Mouse (Mus musculus): Measurements from ENCODE around the gene Chp1. TPM values are rescaled to one million over a fixed set of nuclear protein-coding genes. Genes with fewer than 3 reads are reported as not detected.
A peak's percentile ranks its signal among the peaks of the same experiment; 100 is the strongest.

Gene Chp1
- polyA plus RNA-seq, 1 experiment from 2014 or later: 129 TPM

GRCm38 (mm10) chr2:119558039-119558438 lies 10.5 kb downstream of the Chp1 start:
- no peak overlapping the region for H3K4me2 ChIP-seq (replicated peaks; ENCODE audit: low read depth, low read length)
- H3K9me3 ChIP-seq (ENCODE audit: low read length): no peaks in the 10 kb centered on the region
- H3K36me3 ChIP-seq (ENCODE audit: insufficient read depth, low read length): no peaks in the 10 kb centered on the region
- ATAC-seq (no peak), DNase-seq (ENCODE audit: low spot score) (no peak)
- no peaks in the 10 kb centered on the region for H3K27me3 ChIP-seq (replicated peaks; ENCODE audit: insufficient read depth, low read length)
- H3K4me3 ChIP-seq (ENCODE audit: low read depth, low read length): no peak overlapping the region
- TF ChIP-seq EP300 (IDR thresholded peaks at IDR 0.05): no peak
- no peak for TF ChIP-seq CTCF (IDR thresholded peaks at IDR 0.05)
- 83% methylated on average over 3 of the region's 3 CpGs for WGBS
- H3K4me1 ChIP-seq (ENCODE audit: insufficient read depth, low read depth, low read length): peaks cover 6% of the 10 kb centered on the region; the same call in 1 of the 2 replicates
- H3K27ac ChIP-seq (ENCODE audit: low read length): no peak overlapping the region
- no peak overlapping the region for H3K9ac ChIP-seq (replicated peaks; ENCODE audit: low read depth)

- Histone ChIP-seq H3K4me2 (replicated peaks; ENCODE audit: low read depth, low read length) (no peak overlapping the region), H3K9ac (replicated peaks; ENCODE audit: low read depth) (no peak overlapping the region), H3K27me3 (replicated peaks; ENCODE audit: insufficient read depth, low read length) (no peaks in the 10 kb centered on the region), H3K27ac (ENCODE audit: low read length) (peak overlapping the region; percentile 20; the same call in 1 of the 2 replicates), H3K4me3 (ENCODE audit: low read depth, low read length) (no peak overlapping the region), H3K9me3 (ENCODE audit: low read length) (no peaks in the 10 kb centered on the region), H3K36me3 (ENCODE audit: insufficient read depth, low read length) (no peaks in the 10 kb centered on the region), H3K4me1 (ENCODE audit: insufficient read depth, low read depth, low read length) (peaks cover 6% of the 10 kb centered on the region; the same call in 1 of the 2 replicates)
- DNase-seq (ENCODE audit: low spot score): no peak
- 37% methylated on average over 7 of the region's 7 CpGs for WGBS
- TF ChIP-seq CTCF (IDR thresholded peaks at IDR 0.05) (no peak), EP300 (IDR thresholded peaks at IDR 0.05) (no peak)
- ATAC-seq: no peak
These were observed 11.3 kb downstream of the Chp1 start for GRCm38 (mm10) chr2:119558737-119559340.

GRCm38 (mm10) chr2:119561794-119562193 lies 14.3 kb downstream of the Chp1 start:
- peaks cover 7% of the 10 kb centered on the region for H3K36me3 ChIP-seq (ENCODE audit: insufficient read depth, low read length)
- no peaks in the 10 kb centered on the region for H3K27me3 ChIP-seq (replicated peaks; ENCODE audit: insufficient read depth, low read length)
- H3K9ac ChIP-seq (replicated peaks; ENCODE audit: low read depth): no peak overlapping the region
- no peaks in the 10 kb centered on the region for H3K9me3 ChIP-seq (ENCODE audit: low read length)
- ATAC-seq: no peak
- no peak overlapping the region for H3K27ac ChIP-seq (ENCODE audit: low read length)
- WGBS: 64% methylated on average over 3 of the region's 3 CpGs
- TF ChIP-seq EP300 (IDR thresholded peaks at IDR 0.05) (no peak), CTCF (IDR thresholded peaks at IDR 0.05) (no peak)
- H3K4me3 ChIP-seq (ENCODE audit: low read depth, low read length): no peak overlapping the region
- no peak for DNase-seq (ENCODE audit: low spot score)
- H3K4me2 ChIP-seq (replicated peaks; ENCODE audit: low read depth, low read length): no peak overlapping the region
- H3K4me1 ChIP-seq (ENCODE audit: insufficient read depth, low read depth, low read length): peaks cover 6% of the 10 kb centered on the region; the same call in 1 of the 2 replicates

GRCm38 (mm10) chr2:119565284-119565683 lies 17.8 kb downstream of the Chp1 start:
- 87% methylated on average over 4 of the region's 4 CpGs for WGBS
- Histone ChIP-seq H3K4me2 (replicated peaks; ENCODE audit: low read depth, low read length) (no peak overlapping the region), H3K9ac (replicated peaks; ENCODE audit: low read depth) (no peak overlapping the region)

GRCm38 (mm10) chr2:119566182-119566855 lies 18.8 kb downstream of the Chp1 start:
- peak; percentile 23 for ATAC-seq
- 76% methylated on average over 7 of the region's 7 CpGs for WGBS
- no peak overlapping the region for H3K4me2 ChIP-seq (replicated peaks; ENCODE audit: low read depth, low read length)
- DNase-seq (ENCODE audit: low spot score): peak; percentile 33
- H3K27me3 ChIP-seq (replicated peaks; ENCODE audit: insufficient read depth, low read length): no peaks in the 10 kb centered on the region
- H3K27ac ChIP-seq (ENCODE audit: low read length): no peak overlapping the region
- H3K9me3 ChIP-seq (ENCODE audit: low read length): no peaks in the 10 kb centered on the region
- H3K4me1 ChIP-seq (ENCODE audit: insufficient read depth, low read depth, low read length): no peaks in the 10 kb centered on the region
- no peak overlapping the region for H3K4me3 ChIP-seq (ENCODE audit: low read depth, low read length)
- H3K36me3 ChIP-seq (ENCODE audit: insufficient read depth, low read length): peaks cover 12% of the 10 kb centered on the region
- TF ChIP-seq CTCF (IDR thresholded peaks at IDR 0.05): no peak
- no peak for TF ChIP-seq EP300 (IDR thresholded peaks at IDR 0.05)
- H3K9ac ChIP-seq (replicated peaks; ENCODE audit: low read depth): no peak overlapping the region

More at GRCm38 (mm10) chr2:119565284-119565683, 17.8 kb downstream of the Chp1 start:
- no peaks in the 10 kb centered on the region for H3K27me3 ChIP-seq (replicated peaks; ENCODE audit: insufficient read depth, low read length)
- DNase-seq (ENCODE audit: low spot score) (no peak), ATAC-seq (no peak)
- H3K27ac ChIP-seq (ENCODE audit: low read length): no peak overlapping the region
- TF ChIP-seq EP300 (IDR thresholded peaks at IDR 0.05) (no peak), CTCF (IDR thresholded peaks at IDR 0.05) (no peak)
- no peak overlapping the region for H3K4me3 ChIP-seq (ENCODE audit: low read depth, low read length)
- no peaks in the 10 kb centered on the region for H3K4me1 ChIP-seq (ENCODE audit: insufficient read depth, low read depth, low read length)
- no peaks in the 10 kb centered on the region for H3K9me3 ChIP-seq (ENCODE audit: low read length)
- H3K36me3 ChIP-seq (ENCODE audit: insufficient read depth, low read length): peaks cover 12% of the 10 kb centered on the region

- Histone ChIP-seq H3K4me1 (ENCODE audit: insufficient read depth, low read depth, low read length) (no peaks in the 10 kb centered on the region), H3K27ac (ENCODE audit: low read length) (no peak overlapping the region; the same call in 1 of the 2 replicates), H3K4me2 (replicated peaks; ENCODE audit: low read depth, low read length) (no peak overlapping the region), H3K36me3 (ENCODE audit: insufficient read depth, low read length) (peaks cover 6% of the 10 kb centered on the region; the same call in 1 of the 2 replicates), H3K9ac (replicated peaks; ENCODE audit: low read depth) (no peak overlapping the region), H3K4me3 (ENCODE audit: low read depth, low read length) (no peak overlapping the region), H3K27me3 (replicated peaks; ENCODE audit: insufficient read depth, low read length) (no peaks in the 10 kb centered on the region), H3K9me3 (ENCODE audit: low read length) (no peaks in the 10 kb centered on the region)
- peak; percentile 63 for DNase-seq (ENCODE audit: low spot score)
- peak; percentile 76 for TF ChIP-seq EP300 (IDR thresholded peaks at IDR 0.05)
- TF ChIP-seq CTCF (IDR thresholded peaks at IDR 0.05): no peak
- WGBS: 50% methylated on average over 1 of the region's 1 CpGs
- ATAC-seq: peak; percentile 43; the same call in 1 of the 2 replicates
These were observed 25.0 kb downstream of the Chp1 start for GRCm38 (mm10) chr2:119572471-119572870.
